Mouse (Mus musculus): Measurements from ENCODE around the gene Rgl1. TPM values are rescaled to one million over a fixed set of nuclear protein-coding genes. Genes with fewer than 3 reads are reported as not detected.

The Rgl1 gene
- polyA plus RNA-seq, 1 experiment from 2014 or later: 45.4 TPM

DNA sequence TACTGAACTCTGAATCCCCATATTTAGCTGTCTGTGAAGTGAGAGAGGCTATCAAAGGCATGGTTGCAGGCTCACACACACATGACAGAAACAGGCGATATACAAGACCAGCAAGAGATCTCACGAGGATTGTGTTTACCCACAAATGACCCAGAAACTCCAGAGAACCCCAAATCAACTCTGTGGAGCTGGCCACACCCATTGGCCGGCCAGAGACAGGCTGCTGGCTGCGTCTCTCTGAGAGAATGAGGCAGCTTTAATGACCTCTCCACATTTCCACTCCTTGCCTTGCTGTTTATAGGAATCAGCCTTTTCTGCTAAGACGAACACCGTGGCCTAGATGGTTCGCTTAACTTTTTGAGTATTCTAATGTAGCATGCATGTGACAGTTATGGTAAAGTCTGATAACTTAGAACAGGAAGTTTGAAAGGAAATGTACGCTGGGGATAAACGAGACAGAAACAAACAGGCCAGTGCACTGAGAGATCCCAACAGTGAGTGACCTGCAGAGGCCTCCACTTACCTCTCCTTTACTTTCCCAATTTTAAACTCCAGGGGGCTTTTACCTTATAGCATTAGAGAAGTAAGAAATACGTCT, 148.3 kb downstream of the Rgl1 start:
- WGBS: 58% methylated on average over 10 of the region's 10 CpGs
- peaks cover 63% of the 10 kb centered on the region for H3K4me1 ChIP-seq (ENCODE audit: control insufficient read depth, insufficient read depth, low read length)
- peaks cover 6% of the 10 kb centered on the region; the same call in 1 of the 2 replicates for H3K9me3 ChIP-seq (ENCODE audit: control insufficient read depth, low read length)
- no peaks in the 10 kb centered on the region for H3K27me3 ChIP-seq (replicated peaks; ENCODE audit: control insufficient read depth, insufficient read depth, low read length)
- H3K27ac ChIP-seq (ENCODE audit: low read length): peak overlapping the region; percentile 64; the same call in 1 of the 2 replicates
- no peak overlapping the region for H3K4me3 ChIP-seq (ENCODE audit: low read length)
- peak overlapping the region; percentile 23; the same call in 1 of the 2 replicates for H3K9ac ChIP-seq (ENCODE audit: low read depth, low read length)
- ATAC-seq: no peak
- no peaks in the 10 kb centered on the region for H3K36me3 ChIP-seq (ENCODE audit: control insufficient read depth, insufficient read depth, low read length)
- H3K4me2 ChIP-seq (ENCODE audit: low read depth, low read length): no peak overlapping the region

DNA sequence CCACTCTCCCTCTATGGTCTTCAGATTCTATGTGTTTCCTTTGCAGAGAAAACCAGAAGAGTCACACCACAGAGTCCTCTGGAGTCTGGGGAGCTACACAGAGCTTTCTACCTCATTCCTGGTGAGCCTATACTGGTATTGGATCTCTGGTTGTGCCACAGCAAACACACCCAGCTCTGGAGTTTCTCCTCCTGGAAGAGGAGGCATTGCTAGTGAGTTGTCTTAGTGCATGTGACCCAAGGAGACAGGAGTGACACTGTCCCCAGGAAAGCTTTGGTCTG, 149.4 kb downstream of the Rgl1 start:
- Histone ChIP-seq H3K36me3 (ENCODE audit: control insufficient read depth, insufficient read depth, low read length) (0 out of 2 replicates have a peak, but pooled peaks cover 3% of the 10 kb centered on the region), H3K9ac (ENCODE audit: low read depth, low read length) (0 out of 2 replicates have a peak overlapping the region, but pooled peaks have one; percentile 23), H3K27me3 (replicated peaks; ENCODE audit: control insufficient read depth, insufficient read depth, low read length) (no peaks in the 10 kb centered on the region), H3K4me2 (ENCODE audit: low read depth, low read length) (no peak overlapping the region), H3K27ac (ENCODE audit: low read length) (peak overlapping the region; percentile 64), H3K4me1 (ENCODE audit: control insufficient read depth, insufficient read depth, low read length) (peaks cover 60% of the 10 kb centered on the region), H3K9me3 (ENCODE audit: control insufficient read depth, low read length) (peaks cover 6% of the 10 kb centered on the region; the same call in 1 of the 2 replicates), H3K4me3 (ENCODE audit: low read length) (no peak overlapping the region)
- no peak for ATAC-seq

DNA sequence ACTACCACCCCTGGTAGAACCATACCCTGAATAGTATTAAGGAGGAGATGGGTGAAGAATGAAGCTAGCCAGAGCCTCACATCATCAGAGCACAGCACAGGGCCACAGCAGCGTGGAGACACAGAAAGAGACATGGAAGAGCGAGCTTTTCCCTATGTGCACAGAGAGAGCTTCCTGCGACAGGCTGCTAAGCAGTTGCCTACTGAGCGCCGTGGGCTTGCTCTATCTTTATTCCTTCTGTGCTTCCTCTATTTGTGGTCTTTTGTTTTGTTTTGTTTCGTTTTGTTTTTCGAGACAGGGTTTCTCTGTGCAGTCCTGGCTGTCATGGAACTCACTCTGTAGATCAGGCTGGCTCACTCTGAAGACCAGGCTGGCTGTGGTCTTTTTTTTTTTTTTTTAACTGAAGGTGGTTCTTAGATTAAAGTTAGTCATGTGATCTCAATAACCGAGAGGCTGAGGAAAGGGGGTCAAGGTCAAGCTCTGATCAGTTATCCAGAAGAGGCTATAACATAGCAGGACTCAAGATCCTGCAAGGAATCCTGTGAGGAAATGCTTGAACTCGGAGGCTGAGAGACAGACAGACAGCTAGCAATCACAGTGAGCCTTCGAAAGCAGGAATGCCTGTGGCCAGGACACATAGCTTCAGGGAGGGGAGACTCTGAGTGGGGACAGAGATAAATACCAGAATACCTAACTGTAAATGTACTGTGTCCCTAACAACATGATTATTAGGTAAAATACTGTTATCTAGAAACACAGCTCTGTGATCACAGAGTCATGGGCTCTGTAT, 150.0 kb downstream of the Rgl1 start:
- peak overlapping the region; percentile 78 for H3K27ac ChIP-seq (ENCODE audit: low read length)
- H3K4me3 ChIP-seq (ENCODE audit: low read length): no peak overlapping the region
- H3K36me3 ChIP-seq (ENCODE audit: control insufficient read depth, insufficient read depth, low read length): 0 out of 2 replicates have a peak, but pooled peaks cover 4% of the 10 kb centered on the region
- no peak overlapping the region for H3K9ac ChIP-seq (ENCODE audit: low read depth, low read length)
- no peak for ATAC-seq
- peaks cover 6% of the 10 kb centered on the region; the same call in 1 of the 2 replicates for H3K9me3 ChIP-seq (ENCODE audit: control insufficient read depth, low read length)
- H3K4me2 ChIP-seq (ENCODE audit: low read depth, low read length): no peak overlapping the region
- WGBS: 80% methylated on average over 10 of the region's 10 CpGs
- H3K27me3 ChIP-seq (replicated peaks; ENCODE audit: control insufficient read depth, insufficient read depth, low read length): no peaks in the 10 kb centered on the region
- H3K4me1 ChIP-seq (ENCODE audit: control insufficient read depth, insufficient read depth, low read length): peaks cover 58% of the 10 kb centered on the region

DNA sequence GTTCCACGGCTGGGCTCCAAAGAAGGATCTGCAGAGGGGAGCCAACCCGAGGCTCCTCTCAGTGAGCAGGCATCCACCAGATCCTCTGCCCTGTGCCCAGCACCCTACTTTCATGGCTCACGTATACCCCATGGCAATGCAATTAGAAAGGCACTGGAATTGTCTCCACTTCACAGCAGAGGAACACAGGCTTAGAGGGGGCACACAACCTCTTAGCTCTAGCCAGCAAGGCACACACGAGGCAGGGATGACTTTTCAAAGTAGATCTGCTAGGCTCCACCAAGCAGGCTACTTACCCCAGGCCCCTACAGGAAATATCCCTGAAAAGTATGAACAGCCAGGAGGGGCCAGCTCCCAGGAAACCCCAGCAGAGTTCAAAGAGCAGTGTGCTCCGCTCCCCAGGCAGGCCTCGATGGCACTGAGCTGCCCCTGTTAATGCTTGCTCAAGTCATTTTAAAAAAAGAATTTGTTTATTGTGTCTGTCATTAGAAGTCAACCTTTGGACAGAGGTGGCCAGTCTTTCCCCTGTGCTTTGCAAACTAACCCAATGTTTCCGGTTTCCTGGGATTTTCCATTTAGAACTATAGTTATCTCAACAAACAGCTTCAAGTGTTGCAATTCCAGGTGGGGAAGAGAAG, 151.3 kb downstream of the Rgl1 start:
- H3K4me2 ChIP-seq (ENCODE audit: low read depth, low read length): peak overlapping the region; percentile 37
- peak; percentile 93 for ATAC-seq

DNA sequence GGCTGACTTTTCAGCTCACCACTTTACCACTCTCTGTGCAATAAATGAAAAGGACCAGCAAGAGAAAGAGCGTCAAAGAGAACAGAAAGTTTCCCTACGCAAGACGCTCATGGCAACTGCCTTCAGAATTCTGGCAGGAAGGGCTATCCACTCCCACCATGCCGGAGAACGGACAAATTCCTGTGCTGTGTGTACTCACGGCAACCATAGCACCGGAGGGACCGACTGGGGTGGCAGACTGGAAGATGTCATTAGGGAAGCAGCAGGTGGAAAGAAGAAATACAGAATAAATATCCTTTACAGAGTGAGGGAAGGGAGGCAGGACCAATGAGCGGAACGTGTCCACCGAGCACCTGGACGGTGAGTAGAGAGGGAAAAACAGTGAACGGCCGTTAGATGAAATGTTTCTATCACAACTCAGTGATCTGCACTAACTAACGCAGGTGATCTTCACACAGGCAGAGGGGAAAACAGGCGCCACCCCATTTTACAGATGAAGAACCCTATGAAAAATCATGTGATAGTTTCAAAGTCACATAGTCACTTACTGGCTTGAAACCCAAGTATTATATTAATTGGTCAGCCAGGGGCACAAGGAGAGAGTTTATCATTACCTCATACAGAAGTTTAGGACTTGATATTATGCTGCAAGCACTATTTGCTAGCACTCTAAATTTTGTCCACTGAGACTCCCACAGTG, 152.8 kb downstream of the Rgl1 start:
- WGBS: 77% methylated on average over 16 of the region's 16 CpGs
- Histone ChIP-seq H3K4me1 (ENCODE audit: control insufficient read depth, insufficient read depth, low read length) (peaks cover 65% of the 10 kb centered on the region), H3K27ac (ENCODE audit: low read length) (peak overlapping the region; percentile 26), H3K36me3 (ENCODE audit: control insufficient read depth, insufficient read depth, low read length) (0 out of 2 replicates have a peak, but pooled peaks cover 4% of the 10 kb centered on the region), H3K27me3 (replicated peaks; ENCODE audit: control insufficient read depth, insufficient read depth, low read length) (no peaks in the 10 kb centered on the region), H3K4me3 (ENCODE audit: low read length) (no peak overlapping the region), H3K4me2 (ENCODE audit: low read depth, low read length) (peak overlapping the region; percentile 6; the same call in 1 of the 2 replicates), H3K9me3 (ENCODE audit: control insufficient read depth, low read length) (no peaks in the 10 kb centered on the region), H3K9ac (ENCODE audit: low read depth, low read length) (no peak overlapping the region)
- no peak for ATAC-seq

More for the DNA sequence above, 151.3 kb downstream of the Rgl1 start:
- Histone ChIP-seq H3K9ac (ENCODE audit: low read depth, low read length) (peak overlapping the region; percentile 59), H3K4me1 (ENCODE audit: control insufficient read depth, insufficient read depth, low read length) (peaks cover 61% of the 10 kb centered on the region), H3K27me3 (replicated peaks; ENCODE audit: control insufficient read depth, insufficient read depth, low read length) (no peaks in the 10 kb centered on the region), H3K9me3 (ENCODE audit: control insufficient read depth, low read length) (peaks cover 6% of the 10 kb centered on the region; the same call in 1 of the 2 replicates), H3K27ac (ENCODE audit: low read length) (peak overlapping the region; percentile 97), H3K36me3 (ENCODE audit: control insufficient read depth, insufficient read depth, low read length) (0 out of 2 replicates have a peak, but pooled peaks cover 4% of the 10 kb centered on the region), H3K4me3 (ENCODE audit: low read length) (0 out of 2 replicates have a peak overlapping the region, but pooled peaks have one; percentile 8)
- 43% methylated on average over 7 of the region's 7 CpGs for WGBS

DNA sequence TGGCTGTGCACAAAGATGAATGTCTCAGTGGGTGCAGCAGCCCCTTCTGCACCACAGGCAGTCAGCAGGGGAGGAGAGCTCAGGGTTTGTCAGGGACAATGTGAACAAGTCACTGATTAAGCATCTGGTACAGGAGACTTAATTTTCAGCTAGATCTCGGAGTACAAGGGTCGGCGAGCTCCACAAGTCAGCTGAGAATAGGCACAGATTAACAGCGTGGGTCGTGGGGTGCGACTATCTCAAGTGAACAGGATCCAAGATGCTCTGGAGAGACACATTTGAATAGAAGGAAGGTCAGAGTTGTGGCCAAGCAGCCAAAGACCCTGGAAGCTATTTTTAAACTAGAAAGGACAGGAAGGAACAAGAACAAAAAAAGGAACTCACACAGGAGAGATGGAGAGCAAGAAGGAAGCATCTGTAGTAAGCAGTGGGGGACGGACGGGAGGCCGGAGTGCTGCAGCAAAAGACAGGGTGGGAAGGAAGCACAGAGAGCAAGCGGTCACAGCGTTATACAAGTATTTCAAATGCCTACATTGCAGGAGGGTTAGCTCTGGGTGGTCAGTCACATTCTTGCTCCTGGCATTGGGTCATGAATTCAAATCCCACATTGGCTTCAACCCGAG, 153.5 kb downstream of the Rgl1 start:
- Histone ChIP-seq H3K27me3 (replicated peaks; ENCODE audit: control insufficient read depth, insufficient read depth, low read length) (no peaks in the 10 kb centered on the region), H3K27ac (ENCODE audit: low read length) (peak overlapping the region; percentile 26), H3K4me2 (ENCODE audit: low read depth, low read length) (peak overlapping the region; percentile 6), H3K36me3 (ENCODE audit: control insufficient read depth, insufficient read depth, low read length) (0 out of 2 replicates have a peak, but pooled peaks cover 4% of the 10 kb centered on the region), H3K9me3 (ENCODE audit: control insufficient read depth, low read length) (no peaks in the 10 kb centered on the region), H3K9ac (ENCODE audit: low read depth, low read length) (no peak overlapping the region), H3K4me1 (ENCODE audit: control insufficient read depth, insufficient read depth, low read length) (peaks cover 64% of the 10 kb centered on the region), H3K4me3 (ENCODE audit: low read length) (no peak overlapping the region)
- no peak for ATAC-seq
- 75% methylated on average over 12 of the region's 12 CpGs for WGBS

DNA sequence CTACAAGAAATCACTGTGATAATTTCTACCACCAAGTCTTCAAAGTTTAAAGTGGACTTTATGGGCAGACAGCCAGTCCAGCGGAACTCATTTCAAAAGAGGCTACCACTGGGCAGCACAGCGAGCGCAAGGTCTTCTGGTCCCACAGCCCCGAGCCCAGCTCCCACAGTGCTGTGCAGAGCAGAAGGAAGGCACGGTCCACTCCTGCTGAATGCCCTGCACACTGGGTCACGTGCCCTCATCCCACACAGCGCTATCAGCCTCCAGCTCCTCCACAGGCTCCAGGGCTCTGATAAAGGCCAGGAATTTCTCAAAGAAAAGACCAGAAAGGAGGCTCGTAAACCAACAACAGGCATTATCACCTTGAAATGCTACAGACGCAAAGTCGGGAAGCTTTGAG, 156.6 kb downstream of the Rgl1 start:
- Histone ChIP-seq H3K9ac (ENCODE audit: low read depth, low read length) (no peak overlapping the region), H3K27ac (ENCODE audit: low read length) (peak overlapping the region; percentile 43; the same call in 1 of the 2 replicates), H3K4me2 (ENCODE audit: low read depth, low read length) (no peak overlapping the region), H3K4me1 (ENCODE audit: control insufficient read depth, insufficient read depth, low read length) (peaks cover 49% of the 10 kb centered on the region), H3K4me3 (ENCODE audit: low read length) (no peak overlapping the region), H3K36me3 (ENCODE audit: control insufficient read depth, insufficient read depth, low read length) (0 out of 2 replicates have a peak, but pooled peaks cover 4% of the 10 kb centered on the region), H3K27me3 (replicated peaks; ENCODE audit: control insufficient read depth, insufficient read depth, low read length) (no peaks in the 10 kb centered on the region), H3K9me3 (ENCODE audit: control insufficient read depth, low read length) (no peaks in the 10 kb centered on the region)
- ATAC-seq: peak; percentile 36; the same call in 1 of the 2 replicates
- 65% methylated on average over 10 of the region's 10 CpGs for whole genome bisulfite sequencing

DNA sequence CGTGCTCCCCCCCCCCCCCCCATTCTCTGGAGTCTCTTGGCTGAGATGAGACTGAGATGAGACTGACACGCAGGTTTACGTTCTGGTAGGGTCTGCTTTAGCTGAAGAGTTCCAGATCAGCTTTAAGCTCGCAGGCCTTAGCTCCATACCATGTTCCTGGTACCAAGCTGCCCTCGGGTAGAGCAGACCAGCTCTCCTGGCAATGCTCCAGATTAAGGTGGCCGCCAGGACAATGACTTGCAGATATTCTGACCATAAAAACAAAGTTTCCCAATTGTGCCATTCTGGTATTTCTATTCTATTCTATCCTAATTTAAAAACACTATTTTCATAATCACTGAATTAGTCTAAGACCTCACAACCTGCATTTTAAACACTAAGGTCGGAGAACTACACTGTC, 157.1 kb downstream of the Rgl1 start:
- H3K36me3 ChIP-seq (ENCODE audit: control insufficient read depth, insufficient read depth, low read length): 0 out of 2 replicates have a peak, but pooled peaks cover 4% of the 10 kb centered on the region
- no peak overlapping the region for H3K4me2 ChIP-seq (ENCODE audit: low read depth, low read length)
- H3K27me3 ChIP-seq (replicated peaks; ENCODE audit: control insufficient read depth, insufficient read depth, low read length): no peaks in the 10 kb centered on the region
- 58% methylated on average over 7 of the region's 7 CpGs for WGBS
- H3K9ac ChIP-seq (ENCODE audit: low read depth, low read length): no peak overlapping the region
- ATAC-seq: no peak
- 0 out of 2 replicates have a peak overlapping the region, but pooled peaks have one; percentile 10 for H3K27ac ChIP-seq (ENCODE audit: low read length)
- no peak overlapping the region for H3K4me3 ChIP-seq (ENCODE audit: low read length)
- peaks cover 43% of the 10 kb centered on the region for H3K4me1 ChIP-seq (ENCODE audit: control insufficient read depth, insufficient read depth, low read length)
- H3K9me3 ChIP-seq (ENCODE audit: control insufficient read depth, low read length): no peaks in the 10 kb centered on the region
